Mouse (Mus musculus) liver, postnatal 0 days (tissue): Measurements from ENCODE around the gene Ptprd. TPM values are rescaled to one million over a fixed set of nuclear protein-coding genes. Genes with fewer than 3 reads are reported as not detected.

Source experiments
- ATAC-seq: fragments of 200-750 bp; cut with Nextera tagmentation; 2 replicates; pipeline ENCODE4 v1.8.0; 2017; ENCODE audit warnings: mild to moderate bottlenecking, moderate library complexity
- DNase-seq: peaks from one replicate; pipeline ENCODE4 v3.0.0-alpha.2; 2016
- H3K27ac ChIP-seq: fragments of 300-500 bp; sonication (generic); 2 replicates; pipeline ENCODE4 v1.5.1; 2014; ENCODE audit warnings: antibody characterized with exemption, moderate library complexity, mild to moderate bottlenecking, low read depth
- H3K27me3 ChIP-seq: fragments of 300-500 bp; sonication (generic); 2 replicates; pipeline ENCODE4 v1.6.1; 2014; ENCODE audit warnings: low read length, control low read depth, mixed read lengths; ENCODE audit not compliant: insufficient read depth
- H3K36me3 ChIP-seq: fragments of 300-500 bp; sonication (generic); replicated peaks from 2 replicates; pipeline ENCODE4 v1.6.1; 2014; ENCODE audit warnings: mild to moderate bottlenecking, control low read depth, low read length, moderate library complexity, mixed read lengths; ENCODE audit not compliant: insufficient read depth
- H3K4me1 ChIP-seq: fragments of 300-500 bp; sonication (generic); 2 replicates; pipeline ENCODE4 v1.6.1; 2014; ENCODE audit warnings: antibody characterized with exemption, mild to moderate bottlenecking, control low read depth; ENCODE audit not compliant: insufficient read depth
- H3K4me2 ChIP-seq: fragments of 300-500 bp; sonication (generic); 2 replicates; pipeline ENCODE4 v1.6.1; 2014; ENCODE audit warnings: low read depth, mild to moderate bottlenecking, low read length, moderate library complexity, mixed read lengths
- H3K4me3 ChIP-seq: fragments of 300-500 bp; sonication (generic); 2 replicates; pipeline ENCODE4 v1.5.1; 2014; ENCODE audit warnings: low read depth, low read length
- H3K9ac ChIP-seq: fragments of 300-500 bp; sonication (generic); replicated peaks from 2 replicates; pipeline ENCODE4 v1.6.1; 2014; ENCODE audit warnings: mild to moderate bottlenecking, moderate library complexity
- H3K9me3 ChIP-seq: fragments of 300-500 bp; sonication (generic); 2 replicates; pipeline ENCODE4 v1.6.1; 2016; ENCODE audit warnings: mild to moderate bottlenecking, control low read depth, low read length, mixed read lengths
- CTCF ChIP-seq: sonication (generic); IDR thresholded peaks from 2 replicates; pipeline ENCODE4 v1.5.1; 2016; ENCODE audit warnings: antibody characterized with exemption, low read depth
- EP300 ChIP-seq: IDR thresholded peaks from 2 replicates; pipeline ENCODE4 v1.6.1; 2016; ENCODE audit warnings: antibody characterized with exemption, low read depth, mild to moderate bottlenecking
- WGBS: fragments of 180-500 bp; shearing (Covaris S2); extraction: QIAGEN DNeasy Blood & Tissue Kit; methylation state at CpG from one replicate; pipeline ENCODE4 v1.1.7; 2014; ENCODE audit not compliant: insufficient replicate concordance; 5-methylcytosine and 5-hydroxymethylcytosine counted together
- polyA plus RNA-seq: library from polyadenylated mRNA; unstranded; fragments of >200 nt; fragmentation: Nextera tagmentation; extraction: Ambion mirVana; gene quantifications from 2 replicates; pipeline ENCODE4 v1.2.1, GENCODE M21; 2015

The Ptprd gene
- polyA plus RNA-seq, 1 experiment from 2014 or later = 9.3 TPM

- H3K9ac ChIP-seq = no peak overlapping the region
- WGBS = 63% methylated on average over 3 of the region's 3 CpGs
- no peaks in the 10 kb centered on the region for H3K4me1 ChIP-seq
- ATAC-seq (no peak), DNase-seq (no peak)
- no peak overlapping the region for H3K4me3 ChIP-seq
- H3K36me3 ChIP-seq = no peaks in the 10 kb centered on the region
- H3K9me3 ChIP-seq = no peaks in the 10 kb centered on the region
- no peaks in the 10 kb centered on the region for H3K27me3 ChIP-seq
- no peak overlapping the region for H3K4me2 ChIP-seq
- TF ChIP-seq CTCF (no peak), EP300 (no peak)
- no peak overlapping the region for H3K27ac ChIP-seq
These were observed 1555.0 kb downstream of the Ptprd start for GRCm38 (mm10) chr4:76656734-76657133.

GRCm38 (mm10) chr4:76652971-76653370, 1558.8 kb downstream of the Ptprd start:
- ATAC-seq = no peak
- Histone ChIP-seq H3K36me3 (no peaks in the 10 kb centered on the region), H3K4me1 (no peaks in the 10 kb centered on the region), H3K27me3 (no peaks in the 10 kb centered on the region), H3K9ac (no peak overlapping the region), H3K9me3 (no peaks in the 10 kb centered on the region), H3K4me3 (no peak overlapping the region), H3K4me2 (no peak overlapping the region), H3K27ac (no peak overlapping the region)
- WGBS = 77% methylated on average over 2 of the region's 2 CpGs
- TF ChIP-seq EP300 (no peak), CTCF (no peak)
- no peak for DNase-seq

- no peaks in the 10 kb centered on the region for H3K4me1 ChIP-seq
- ATAC-seq = no peak
These were observed 1590.0 kb downstream of the Ptprd start for GRCm38 (mm10) chr4:76621740-76622139.

GRCm38 (mm10) chr4:76616614-76617013, 1595.1 kb downstream of the Ptprd start:
- DNase-seq (no peak), ATAC-seq (no peak)
- TF ChIP-seq CTCF (no peak), EP300 (no peak)
- Histone ChIP-seq H3K4me2 (no peak overlapping the region), H3K36me3 (no peaks in the 10 kb centered on the region), H3K4me3 (no peak overlapping the region), H3K27me3 (no peaks in the 10 kb centered on the region), H3K4me1 (no peaks in the 10 kb centered on the region), H3K9ac (no peak overlapping the region), H3K9me3 (no peaks in the 10 kb centered on the region), H3K27ac (no peak overlapping the region)
- WGBS = 76% methylated on average over 6 of the region's 6 CpGs

More at GRCm38 (mm10) chr4:76621740-76622139, 1590.0 kb downstream of the Ptprd start:
- Histone ChIP-seq H3K27me3 (no peaks in the 10 kb centered on the region), H3K36me3 (no peaks in the 10 kb centered on the region), H3K9ac (no peak overlapping the region), H3K9me3 (no peaks in the 10 kb centered on the region), H3K27ac (no peak overlapping the region), H3K4me2 (no peak overlapping the region), H3K4me3 (no peak overlapping the region)
- 72% methylated on average over 7 of the region's 7 CpGs for WGBS
- TF ChIP-seq EP300 (no peak), CTCF (no peak)
- DNase-seq = no peak

DNA sequence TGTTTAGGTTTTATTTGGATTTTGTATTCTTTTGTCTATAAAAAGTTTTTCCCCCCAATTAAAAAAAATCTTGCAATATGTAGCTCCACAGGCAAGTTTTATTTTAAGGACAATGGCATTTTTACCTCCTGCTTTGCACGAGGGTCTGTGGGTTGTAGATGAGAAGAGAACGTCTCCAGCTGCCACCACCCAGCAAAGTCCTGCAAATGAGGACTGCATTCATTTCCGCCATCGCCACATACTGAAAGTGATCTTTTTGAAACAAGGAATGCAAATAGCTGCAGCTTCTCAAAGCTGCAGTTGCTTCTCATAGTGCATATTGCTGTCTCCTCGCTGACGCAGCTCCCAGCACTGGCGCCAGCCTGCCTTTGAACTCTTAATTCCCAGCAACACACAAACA, 1603.5 kb downstream of the Ptprd start:
- H3K27me3 ChIP-seq = no peaks in the 10 kb centered on the region
- ATAC-seq (no peak), DNase-seq (no peak)
- no peaks in the 10 kb centered on the region for H3K9me3 ChIP-seq
- no peaks in the 10 kb centered on the region for H3K36me3 ChIP-seq
- no peak overlapping the region for H3K4me3 ChIP-seq
- H3K27ac ChIP-seq = no peak overlapping the region
- TF ChIP-seq EP300 (no peak), CTCF (no peak)
- no peaks in the 10 kb centered on the region for H3K4me1 ChIP-seq
- no peak overlapping the region for H3K4me2 ChIP-seq
- H3K9ac ChIP-seq = no peak overlapping the region
- 47% methylated on average over 7 of the region's 7 CpGs for WGBS

- 36% methylated on average over 2 of the region's 2 CpGs for WGBS
- H3K36me3 ChIP-seq = no peaks in the 10 kb centered on the region
- H3K9ac ChIP-seq = no peak overlapping the region
- no peaks in the 10 kb centered on the region for H3K9me3 ChIP-seq
- no peak overlapping the region for H3K4me3 ChIP-seq
- no peaks in the 10 kb centered on the region for H3K4me1 ChIP-seq
- no peak overlapping the region for H3K27ac ChIP-seq
- H3K27me3 ChIP-seq = no peaks in the 10 kb centered on the region
- ATAC-seq (no peak), DNase-seq (no peak)
- H3K4me2 ChIP-seq = no peak overlapping the region
- no peak for TF ChIP-seq CTCF
- TF ChIP-seq EP300 = no peak
These were observed 1605.0 kb downstream of the Ptprd start for GRCm38 (mm10) chr4:76606808-76607207.

DNA sequence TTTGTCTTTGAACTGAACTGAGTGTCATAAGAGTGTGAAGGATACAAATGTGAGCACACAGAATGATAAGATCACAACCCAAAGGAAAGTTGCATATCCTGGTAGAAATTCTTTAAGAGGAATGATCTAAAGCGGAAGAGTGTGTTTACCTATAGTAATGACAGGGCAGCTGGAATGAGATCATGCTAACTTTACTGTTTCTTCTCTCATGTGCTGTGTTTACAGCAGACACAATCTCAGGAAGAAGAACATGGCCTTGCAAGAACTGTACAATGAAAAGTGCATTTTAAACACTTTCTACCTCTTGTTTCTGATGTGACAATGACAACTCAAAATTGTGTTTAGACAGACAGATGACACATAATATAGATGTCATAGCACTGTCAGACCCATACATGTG, 1621.0 kb downstream of the Ptprd start:
- Histone ChIP-seq H3K36me3 (no peaks in the 10 kb centered on the region), H3K27ac (no peak overlapping the region), H3K9ac (no peak overlapping the region), H3K27me3 (no peaks in the 10 kb centered on the region), H3K4me2 (no peak overlapping the region), H3K4me1 (no peaks in the 10 kb centered on the region), H3K9me3 (no peaks in the 10 kb centered on the region), H3K4me3 (no peak overlapping the region)
- no peak for TF ChIP-seq CTCF
- TF ChIP-seq EP300 = no peak
- 83% methylated on average over 1 of the region's 1 CpGs for WGBS
- ATAC-seq = no peak
- DNase-seq = no peak
